Mouse (Mus musculus): ENCODE results near the gene Tlr4. TPM values are rescaled to one million over a fixed set of nuclear protein-coding genes. Genes with fewer than 3 reads are reported as not detected.

Tlr4 gene
- 3.5 and 4.6 TPM in 2 replicates for polyA plus RNA-seq (2015; fragmentation: Nextera tagmentation; extraction: Ambion mirVana)

DNA sequence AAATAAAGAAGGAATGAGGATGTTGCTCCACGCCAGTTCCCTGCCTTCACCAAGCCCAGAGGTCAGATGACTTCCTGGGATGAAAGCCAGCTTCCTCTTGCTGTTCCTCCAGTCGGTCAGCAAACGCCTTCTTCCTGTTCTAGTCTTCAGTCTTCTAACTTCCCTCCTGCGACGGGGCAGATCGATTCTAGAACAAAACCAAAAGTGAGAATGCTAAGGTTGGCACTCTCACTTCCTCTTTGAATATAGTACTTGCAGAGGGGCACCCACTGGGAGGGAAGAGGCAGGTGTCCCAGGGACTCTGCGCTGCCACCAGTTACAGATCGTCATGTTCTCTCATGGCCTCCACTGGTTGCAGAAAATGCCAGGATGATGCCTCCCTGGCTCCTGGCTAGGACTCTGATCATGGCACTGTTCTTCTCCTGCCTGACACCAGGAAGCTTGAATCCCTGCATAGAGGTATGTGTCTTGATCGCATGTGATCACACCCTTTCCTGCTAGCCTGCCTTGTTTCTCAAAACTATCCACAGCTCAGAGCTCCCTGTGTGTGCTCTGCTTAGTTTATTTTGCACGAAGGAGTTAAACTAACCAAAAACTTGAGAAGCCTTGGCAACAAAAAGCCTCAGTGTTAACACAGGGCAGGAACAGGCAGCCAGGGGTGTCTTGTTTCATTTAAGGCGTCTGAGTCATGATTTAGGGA is at the start of gene Tlr4:
Gene Tlr4, plus strand, starts transcription at position 122 of the 700 bp plus-strand sequence.

